Mouse (Mus musculus) thymus, postnatal 25 days (tissue): ENCODE results near the gene Serpina3j.
"Not testable (repeated sequence)": the region's sequence is repeated elsewhere in the genome, so short reads cannot be mapped to it uniquely, and the experiment has no call there.

Experiments used
- DNase-seq: peaks from one replicate; pipeline ENCODE4 v3.0.0; 2022

The Serpina3j gene

GRCm38 (mm10) chr12:104314253-104314652 is at the start of gene Serpina3j:
Gene Serpina3j (plus strand): TSS chr12:104314553.
- no peak for DNase-seq

DNA sequence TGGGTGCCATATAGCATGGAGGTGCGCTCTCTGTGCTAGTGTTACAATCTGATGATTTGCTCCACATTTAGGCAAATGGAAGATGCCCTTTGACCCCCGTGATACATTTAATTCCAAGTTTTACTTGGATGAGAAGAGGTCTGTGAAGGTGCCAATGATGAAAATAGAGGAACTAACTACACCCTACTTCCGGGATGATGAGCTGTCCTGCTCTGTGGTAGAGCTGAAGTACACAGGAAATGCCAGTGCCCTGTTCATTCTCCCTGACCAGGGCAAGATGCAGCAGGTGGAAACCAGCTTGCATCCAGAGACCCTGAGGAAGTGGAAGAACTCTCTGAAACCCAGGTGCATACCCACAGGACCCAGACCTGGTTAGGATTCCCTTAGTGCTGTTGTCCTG is 48.0 kb upstream of the Serpina3j start:
- DNase-seq, result no peak

DNA sequence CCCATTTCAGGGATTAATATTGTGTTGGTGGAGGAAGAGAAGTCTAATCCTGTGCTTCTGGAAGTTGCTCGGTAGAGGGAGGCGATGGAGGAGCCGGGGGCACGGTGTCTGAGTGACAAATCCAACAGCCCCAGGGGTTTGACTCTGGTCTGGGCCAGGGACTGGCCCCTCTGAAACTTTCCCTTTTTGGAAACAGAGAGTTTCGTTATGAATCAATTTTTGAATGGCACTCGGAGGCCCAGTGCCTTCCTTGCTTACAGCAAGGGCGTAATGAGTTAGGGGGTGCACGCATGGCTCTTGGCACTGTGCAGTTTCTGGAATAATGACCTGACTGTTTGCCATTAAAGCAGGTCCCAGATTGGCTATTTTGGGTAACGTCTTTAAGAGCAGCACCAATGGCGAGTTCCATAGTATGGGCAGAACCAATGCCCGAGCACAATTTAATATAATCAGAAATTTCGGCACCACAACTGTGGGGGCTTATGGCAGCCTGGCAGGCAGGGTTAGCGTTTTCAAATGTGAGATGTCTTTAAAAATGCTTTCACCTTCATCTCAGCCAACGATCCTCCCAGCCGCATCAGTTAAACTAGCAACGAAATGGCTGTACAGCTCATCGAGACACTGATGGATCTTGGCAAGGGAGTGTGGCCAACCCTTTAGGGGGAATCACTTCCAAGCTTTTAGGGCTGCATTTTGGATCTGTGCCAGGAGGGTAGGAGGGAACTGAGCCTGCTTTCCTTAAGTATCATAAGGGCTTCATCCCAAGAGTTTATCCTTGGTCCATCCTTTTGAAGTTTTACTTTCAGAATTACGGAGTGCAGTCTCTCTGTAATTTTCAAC is 35.9 kb upstream of the Serpina3j start:
- no peak for DNase-seq

DNA sequence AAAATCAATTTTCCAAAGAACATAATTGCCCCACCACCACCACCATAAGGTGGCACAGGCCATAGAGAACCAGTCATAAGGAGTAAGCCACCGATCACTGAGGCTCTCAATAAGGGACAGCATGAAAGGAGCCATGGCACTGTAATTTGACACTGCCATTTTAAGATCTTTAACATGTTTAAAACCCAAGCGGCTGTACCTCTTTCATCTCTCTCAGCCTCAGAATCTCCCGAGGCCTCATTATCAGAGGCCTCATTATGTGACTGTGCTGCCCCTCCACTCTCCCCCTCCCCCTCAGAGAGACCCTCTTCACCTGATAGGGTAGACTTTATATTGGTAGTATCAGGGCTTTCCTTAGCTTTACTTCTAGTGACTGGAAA is 35.3 kb upstream of the Serpina3j start:
- no peak for DNase-seq

- no peak for DNase-seq
Observed at GRCm38 (mm10) chr12:104283380-104283779, 31.0 kb upstream of the Serpina3j start.

GRCm38 (mm10) chr12:104288336-104288735 is 26.0 kb upstream of the Serpina3j start:
- DNase-seq, result no peak

- DNase-seq, result no peak
Observed at GRCm38 (mm10) chr12:104289872-104290271, 24.5 kb upstream of the Serpina3j start.

DNA sequence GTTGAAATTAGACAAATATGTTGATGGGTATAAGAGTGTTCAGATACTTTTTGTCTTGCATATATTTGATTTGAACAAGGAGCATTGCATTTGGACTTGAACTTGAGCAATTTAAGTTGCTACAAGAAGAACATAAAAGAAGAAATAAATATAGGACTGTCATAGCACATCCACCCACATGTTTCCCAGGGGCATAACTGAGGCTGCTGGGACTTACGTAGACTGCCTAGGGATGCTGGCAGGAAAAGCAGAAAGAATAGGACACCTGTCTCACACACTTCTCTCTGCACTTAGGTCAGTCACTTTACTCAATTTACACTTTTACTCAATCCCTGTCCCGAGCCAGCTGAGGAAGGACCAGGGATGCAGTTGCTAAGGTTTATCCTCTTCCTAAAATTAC is 20.4 kb upstream of the Serpina3j start:
- DNase-seq, result no peak

- no peak for DNase-seq
Observed at GRCm38 (mm10) chr12:104298049-104298448, 16.3 kb upstream of the Serpina3j start.

- no peak for DNase-seq
Observed at GRCm38 (mm10) chr12:104305991-104306390, 8.4 kb upstream of the Serpina3j start.

GRCm38 (mm10) chr12:104322454-104322853 is 8.1 kb downstream of the Serpina3j start:
- DNase-seq, result no peak

- DNase-seq, result no peak
Observed at GRCm38 (mm10) chr12:104331701-104332100, 17.3 kb downstream of the Serpina3j start.

- DNase-seq, result not testable (repeated sequence)
Observed at GRCm38 (mm10) chr12:104336873-104337272, 22.5 kb downstream of the Serpina3j start.

GRCm38 (mm10) chr12:104338226-104338625 is 23.9 kb downstream of the Serpina3j start, which contains the start of the genes Serpina3k and Serpina3m:
Gene Serpina3k (plus strand): TSS chr12:104338486.
Gene Serpina3m (plus strand): TSS chr12:104338486.
- not testable (repeated sequence) for DNase-seq

GRCm38 (mm10) chr12:104338705-104339104 is 24.4 kb downstream of the Serpina3j start:
- no peak for DNase-seq

DNA sequence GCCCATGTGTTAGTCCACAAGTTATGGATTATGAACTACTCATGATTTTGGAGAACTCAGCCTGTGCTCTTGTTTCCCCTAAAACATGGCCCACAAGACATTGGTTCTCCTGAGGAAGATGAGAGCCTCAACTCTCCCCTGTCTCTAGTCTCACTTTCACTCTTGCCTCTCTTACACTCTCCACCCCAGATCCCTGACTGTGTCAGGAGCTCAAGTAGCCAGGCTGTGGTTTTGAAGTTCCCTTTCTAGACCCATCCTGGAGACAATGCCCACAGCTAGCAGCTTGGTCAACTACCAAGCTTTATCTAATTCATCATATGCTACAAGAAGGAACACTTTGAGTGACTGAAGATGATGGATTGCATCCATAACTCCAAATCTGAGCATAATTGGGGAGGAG is 28.1 kb downstream of the Serpina3j start:
- DNase-seq, result not testable (repeated sequence)

GRCm38 (mm10) chr12:104345181-104345580 is 30.8 kb downstream of the Serpina3j start:
- DNase-seq, result no peak

DNA sequence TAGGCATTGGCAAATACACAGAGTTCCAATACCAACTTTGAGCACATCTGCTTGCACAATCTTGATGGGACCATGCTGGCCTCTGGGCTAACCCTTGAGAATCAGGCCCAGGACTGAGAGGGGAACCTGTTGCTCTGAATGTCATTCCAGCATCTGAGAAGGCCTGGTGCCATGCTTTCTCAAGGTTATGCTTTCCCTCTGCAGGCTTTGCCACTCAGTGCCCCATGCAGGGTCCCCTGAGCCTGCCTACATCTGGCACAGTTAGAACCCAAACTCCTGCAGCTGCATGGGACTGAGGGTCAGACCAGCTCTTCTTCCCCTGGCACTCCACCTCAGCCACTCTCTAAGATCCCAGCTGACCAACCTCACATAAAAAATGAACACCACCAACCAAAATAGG is 31.4 kb downstream of the Serpina3j start:
- no peak for DNase-seq

GRCm38 (mm10) chr12:104347091-104347490 is 32.7 kb downstream of the Serpina3j start:
- DNase-seq, result no peak

DNA sequence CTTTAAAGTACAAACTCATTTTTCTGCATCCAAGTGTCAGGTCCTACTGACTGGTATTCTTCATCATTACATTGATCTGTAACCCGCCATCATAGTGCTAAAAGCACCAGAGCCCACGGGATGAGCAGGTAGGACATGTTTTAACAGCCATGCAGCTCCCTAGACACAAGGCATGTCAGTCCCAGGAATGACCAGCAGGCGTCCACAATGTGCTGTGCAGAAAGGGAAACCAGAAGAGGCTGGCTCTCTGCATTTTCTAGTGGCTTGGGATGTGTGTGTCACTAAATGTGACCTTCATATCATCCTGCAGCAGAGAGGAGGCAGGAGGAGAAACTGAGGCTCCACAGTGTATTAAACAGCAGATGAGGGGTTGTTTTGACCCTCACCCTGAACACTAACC is 37.5 kb downstream of the Serpina3j start:
- peak; percentile 6 for DNase-seq

- DNase-seq, result no peak
Observed at GRCm38 (mm10) chr12:104356006-104356405, 41.7 kb downstream of the Serpina3j start.

DNA sequence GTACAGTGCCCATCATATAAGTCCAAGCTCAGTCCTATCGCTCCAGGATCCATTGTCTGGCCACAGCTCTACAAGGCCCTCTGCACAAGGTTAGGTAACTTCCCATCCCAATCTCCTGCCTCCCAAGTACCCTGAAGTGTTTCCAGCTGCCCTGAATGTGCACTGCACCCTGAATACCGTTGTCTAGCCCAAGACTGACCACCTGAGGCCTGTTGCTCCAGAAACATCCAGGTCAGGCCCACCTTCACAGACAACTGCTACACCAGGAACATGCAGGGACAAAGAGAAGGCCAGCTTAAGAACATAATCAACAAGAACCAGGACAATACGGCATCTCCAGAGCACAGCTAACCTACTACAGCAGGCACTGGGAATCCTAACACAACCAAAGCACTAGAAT is 55.6 kb downstream of the Serpina3j start:
- no peak for DNase-seq
